Mouse (Mus musculus): ENCODE results near the gene Spo11. TPM values are rescaled to one million over a fixed set of nuclear protein-coding genes. Genes with fewer than 3 reads are reported as not detected.

Spo11 gene
- polyA plus RNA-seq, 1 experiment from 2014 or later: 0.13 TPM

DNA sequence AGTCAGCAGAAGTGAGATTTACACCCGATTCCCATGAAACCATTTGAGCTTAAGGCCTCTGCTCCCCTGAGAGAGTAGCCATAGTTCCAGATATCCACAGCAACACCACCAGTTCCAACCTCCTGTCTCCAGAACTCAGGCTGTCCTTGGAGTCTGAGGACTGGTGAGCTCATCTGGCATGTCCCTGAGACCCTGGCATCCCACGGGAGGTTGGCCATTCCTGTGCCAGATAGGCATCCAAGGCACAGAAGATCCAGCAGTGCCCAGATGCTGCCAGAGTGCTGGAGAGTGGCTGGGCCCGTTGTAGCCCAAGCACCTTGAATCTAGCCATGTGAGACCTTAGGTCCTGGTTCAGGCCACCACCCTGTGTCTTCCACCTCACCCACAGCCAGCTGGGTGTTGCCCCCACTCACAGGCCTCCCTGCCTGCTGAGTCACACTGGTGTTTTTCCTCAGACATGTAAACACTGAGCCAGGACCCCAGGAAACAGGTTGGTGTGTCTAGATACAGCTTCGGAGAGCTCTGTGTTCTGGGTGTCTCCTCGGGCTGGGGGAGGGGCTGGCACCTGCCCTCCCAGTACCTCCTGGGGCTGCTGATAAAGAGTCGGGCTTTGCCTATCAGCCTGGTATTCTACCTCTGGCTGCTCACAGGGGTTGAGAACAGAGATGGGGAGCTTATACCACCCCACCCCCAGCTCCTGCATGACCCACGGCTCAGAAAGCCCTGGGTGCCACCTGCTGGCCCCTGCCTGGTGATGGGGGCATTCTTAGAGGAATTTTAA lies 60.5 kb downstream of the Spo11 start:
- no peak for ATAC-seq
- no peak overlapping the region for H3K9ac ChIP-seq
- no peak overlapping the region for H3K4me3 ChIP-seq
- H3K9me3 ChIP-seq (replicated peaks): no peaks in the 10 kb centered on the region
- H3K27ac ChIP-seq: no peak overlapping the region
- peaks cover 35% of the 10 kb centered on the region for H3K36me3 ChIP-seq (ENCODE audit: poor library complexity, severe bottlenecking)
- H3K4me2 ChIP-seq: no peak overlapping the region
- no peaks in the 10 kb centered on the region for H3K27me3 ChIP-seq
- H3K4me1 ChIP-seq: no peaks in the 10 kb centered on the region
- 73% methylated on average over 7 of the region's 7 CpGs for WGBS

GRCm38 (mm10) chr2:173039041-173039440 lies 61.5 kb downstream of the Spo11 start:
- 95% methylated on average over 4 of the region's 4 CpGs for WGBS
- no peak overlapping the region for H3K9ac ChIP-seq
- no peak overlapping the region for H3K27ac ChIP-seq
- peaks cover 25% of the 10 kb centered on the region for H3K36me3 ChIP-seq (ENCODE audit: poor library complexity, severe bottlenecking)
- ATAC-seq: no peak
- no peaks in the 10 kb centered on the region for H3K4me1 ChIP-seq
- no peak overlapping the region for H3K4me3 ChIP-seq
- H3K9me3 ChIP-seq (replicated peaks): no peaks in the 10 kb centered on the region
- H3K4me2 ChIP-seq: no peak overlapping the region
- no peaks in the 10 kb centered on the region for H3K27me3 ChIP-seq

DNA sequence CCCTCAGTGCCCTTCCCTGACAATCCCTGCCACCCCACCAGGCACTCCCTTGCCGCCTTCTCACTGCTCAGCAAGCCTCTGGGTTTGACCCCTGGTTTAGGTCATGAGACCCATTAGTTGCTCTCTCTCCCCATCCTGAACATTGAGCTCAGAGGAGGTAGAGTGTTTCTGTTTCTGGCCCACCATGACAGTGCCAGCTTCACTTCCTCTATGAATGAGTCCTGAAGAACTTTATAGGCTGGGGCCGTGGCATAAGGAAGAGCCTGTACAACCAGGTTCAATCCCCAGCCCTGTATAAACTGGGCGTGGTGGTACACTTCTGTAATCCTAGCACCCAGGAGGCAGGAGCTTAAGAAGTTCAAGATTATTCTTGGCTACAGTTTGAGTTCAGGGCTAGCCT lies 63.3 kb downstream of the Spo11 start:
- H3K27me3 ChIP-seq: no peaks in the 10 kb centered on the region
- peaks cover 7% of the 10 kb centered on the region for H3K36me3 ChIP-seq (ENCODE audit: poor library complexity, severe bottlenecking)
- H3K27ac ChIP-seq: no peak overlapping the region
- H3K4me3 ChIP-seq: no peak overlapping the region
- no peak overlapping the region for H3K4me2 ChIP-seq
- no peak overlapping the region for H3K9ac ChIP-seq
- 85% methylated on average over 3 of the region's 3 CpGs for WGBS
- no peak for ATAC-seq
- H3K9me3 ChIP-seq (replicated peaks): no peaks in the 10 kb centered on the region
- no peaks in the 10 kb centered on the region for H3K4me1 ChIP-seq

DNA sequence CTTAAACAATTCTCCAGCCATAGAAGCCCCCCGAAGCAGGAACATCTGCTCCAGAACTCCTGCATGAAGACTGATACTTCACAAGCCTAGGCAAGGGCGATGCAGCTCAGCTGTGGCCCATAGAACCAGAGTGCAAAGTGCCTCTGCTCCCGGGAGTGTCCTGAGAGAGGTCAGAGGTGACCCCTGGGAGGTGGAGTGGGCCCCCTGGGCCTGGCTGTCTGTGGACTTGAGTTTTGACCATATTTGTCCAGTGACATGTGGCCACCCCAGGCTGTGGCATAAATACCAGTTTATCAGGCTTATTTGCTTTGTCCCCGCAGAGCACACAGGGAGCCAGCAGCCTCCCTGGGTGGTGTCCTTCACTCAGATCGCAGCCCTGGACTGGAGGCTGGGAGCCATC lies 63.7 kb downstream of the Spo11 start:
- no peaks in the 10 kb centered on the region for H3K9me3 ChIP-seq (replicated peaks)
- no peak overlapping the region for H3K27ac ChIP-seq
- H3K27me3 ChIP-seq: no peaks in the 10 kb centered on the region
- no peak overlapping the region for H3K4me2 ChIP-seq
- peaks cover 3% of the 10 kb centered on the region for H3K36me3 ChIP-seq (ENCODE audit: poor library complexity, severe bottlenecking)
- no peak for ATAC-seq
- H3K4me3 ChIP-seq: no peak overlapping the region
- no peaks in the 10 kb centered on the region for H3K4me1 ChIP-seq
- 75% methylated on average over 5 of the region's 5 CpGs for WGBS
- H3K9ac ChIP-seq: no peak overlapping the region

DNA sequence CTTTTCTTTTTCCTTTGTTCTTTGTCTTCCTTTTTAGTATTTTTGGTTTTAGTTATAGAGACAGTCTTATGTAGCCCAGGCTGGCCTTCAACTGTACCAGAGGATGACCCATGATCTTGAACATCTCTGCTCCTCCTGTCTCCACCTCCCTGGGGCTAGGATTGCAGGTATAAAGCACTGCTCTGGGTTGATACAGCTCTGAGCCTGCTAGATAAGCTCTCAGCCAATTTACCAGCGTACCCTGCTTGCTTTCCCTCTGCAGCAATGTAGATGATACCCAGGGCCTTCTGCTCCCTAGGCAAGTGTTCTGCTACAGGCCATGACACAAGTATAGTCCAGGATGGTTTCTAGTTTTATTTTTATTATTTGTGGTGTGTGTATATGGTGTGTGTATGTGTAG lies 64.4 kb downstream of the Spo11 start:
- no peak overlapping the region for H3K9ac ChIP-seq
- H3K27me3 ChIP-seq: no peaks in the 10 kb centered on the region
- ATAC-seq: no peak
- no peak overlapping the region for H3K4me3 ChIP-seq
- 76% methylated on average over 1 of the region's 1 CpGs for WGBS
- H3K4me2 ChIP-seq: no peak overlapping the region
- H3K4me1 ChIP-seq: no peaks in the 10 kb centered on the region
- H3K27ac ChIP-seq: no peak overlapping the region
- H3K9me3 ChIP-seq (replicated peaks): no peaks in the 10 kb centered on the region
- no peaks in the 10 kb centered on the region for H3K36me3 ChIP-seq (ENCODE audit: poor library complexity, severe bottlenecking)

GRCm38 (mm10) chr2:173042504-173043162 lies 65.1 kb downstream of the Spo11 start:
- ATAC-seq: no peak
- Histone ChIP-seq H3K36me3 (ENCODE audit: poor library complexity, severe bottlenecking) (no peaks in the 10 kb centered on the region), H3K4me1 (no peaks in the 10 kb centered on the region), H3K4me2 (no peak overlapping the region), H3K9me3 (replicated peaks) (no peaks in the 10 kb centered on the region), H3K27ac (no peak overlapping the region), H3K4me3 (no peak overlapping the region), H3K27me3 (no peaks in the 10 kb centered on the region), H3K9ac (no peak overlapping the region)
- WGBS: 53% methylated on average over 11 of the region's 11 CpGs

Other genes with a start within 250 kb of the Spo11 start
- gene Bmp7, start 37.4 kb upstream of the Spo11 start, polyA plus RNA-seq (2015; fragmentation: Nextera tagmentation; extraction: Ambion mirVana): 6.9 and 7.2 TPM in 2 replicates
- gene Rae1, start 22.4 kb downstream of the Spo11 start, polyA plus RNA-seq (2015; fragmentation: Nextera tagmentation; extraction: Ambion mirVana): 146 and 148 TPM in 2 replicates
- gene Rbm38, start 42.8 kb downstream of the Spo11 start, polyA plus RNA-seq (2015; fragmentation: Nextera tagmentation; extraction: Ambion mirVana): 40.0 and 47.6 TPM in 2 replicates
- 0.05 and 0.14 TPM in 2 replicates for gene Ctcfl, start 141.8 kb downstream of the Spo11 start, polyA plus RNA-seq (2015; fragmentation: Nextera tagmentation; extraction: Ambion mirVana)
- not detected in 2 replicates for gene Pck1, start 175.3 kb downstream of the Spo11 start, polyA plus RNA-seq (2015; fragmentation: Nextera tagmentation; extraction: Ambion mirVana)
- gene Zbp1, start 241.2 kb downstream of the Spo11 start, polyA plus RNA-seq (2015; fragmentation: Nextera tagmentation; extraction: Ambion mirVana): not detected in 2 replicates

All from forebrain, embryonic 13.5 days (tissue).